Mouse (Mus musculus) large intestine, adult 2 months (tissue): ENCODE results near the gene Polr2b. TPM values are rescaled to one million over a fixed set of nuclear protein-coding genes. Genes with fewer than 3 reads are reported as not detected.

ENCODE experiments used
- DNase-seq: peaks from one replicate; pipeline ENCODE4 v3.0.0-alpha.2; 2012; ENCODE audit warnings: low read depth, low spot score
- WGBS: fragments of 180-500 bp; shearing (Covaris S2); methylation state at CpG from one replicate; pipeline ENCODE4 v1.1.7; 2018; 5-methylcytosine and 5-hydroxymethylcytosine counted together
- polyA plus RNA-seq: library from polyadenylated mRNA; depleted of rRNA; stranded (reverse); fragments of >200 nt; gene quantifications from 2 replicates; pipeline ENCODE4 v1.2.3, GENCODE M21; 2012

Polr2b gene
- polyA plus RNA-seq, 1 experiment = 9.4 TPM

GRCm38 (mm10) chr5:77290606-77291005 is 19.3 kb upstream of the Polr2b start:
- 94% methylated on average over 2 of the region's 2 CpGs for WGBS
- no peak for DNase-seq

- WGBS = 92% methylated on average over 7 of the region's 7 CpGs
- DNase-seq = no peak
These were observed 17.0 kb upstream of the Polr2b start for GRCm38 (mm10) chr5:77292803-77293522.

GRCm38 (mm10) chr5:77299486-77299885 is 10.5 kb upstream of the Polr2b start:
- 92% methylated on average over 2 of the region's 2 CpGs for WGBS
- no peak for DNase-seq

GRCm38 (mm10) chr5:77301296-77301903 is 8.5 kb upstream of the Polr2b start:
- no peak for DNase-seq
- 78% methylated on average over 6 of the region's 6 CpGs for WGBS

GRCm38 (mm10) chr5:77307821-77308553 is 2.0 kb upstream of the Polr2b start:
- 76% methylated on average over 5 of the region's 5 CpGs for WGBS
- no peak for DNase-seq

- no peak for DNase-seq
- under 1% methylated on average over 76 of the region's 76 CpGs for WGBS
These were observed 668 bp upstream of the Polr2b start for GRCm38 (mm10) chr5:77309051-77309906.

GRCm38 (mm10) chr5:77314206-77314605 is 4.3 kb downstream of the Polr2b start:
- whole genome bisulfite sequencing = 97% methylated on average over 4 of the region's 4 CpGs
- no peak for DNase-seq

- 86% methylated on average over 6 of the region's 6 CpGs for WGBS
- DNase-seq = no peak
These were observed 5.0 kb downstream of the Polr2b start for GRCm38 (mm10) chr5:77314986-77315385.

GRCm38 (mm10) chr5:77324936-77325335 is 15.0 kb downstream of the Polr2b start:
- 85% methylated on average over 1 of the region's 1 CpGs for WGBS

GRCm38 (mm10) chr5:77330154-77330553 is 20.2 kb downstream of the Polr2b start:
- WGBS = 68% methylated on average over 5 of the region's 5 CpGs
- DNase-seq = no peak

More at GRCm38 (mm10) chr5:77324936-77325335, 15.0 kb downstream of the Polr2b start:
- no peak for DNase-seq

GRCm38 (mm10) chr5:77340033-77340432 is 30.1 kb downstream of the Polr2b start:
- DNase-seq = no peak
- 71% methylated on average over 4 of the region's 4 CpGs for WGBS

GRCm38 (mm10) chr5:77348901-77349300 is 39.0 kb downstream of the Polr2b start:
- 92% methylated on average over 8 of the region's 8 CpGs for whole genome bisulfite sequencing
- DNase-seq = no peak

- no peak for DNase-seq
- 95% methylated on average over 15 of the region's 15 CpGs for WGBS
These were observed 40.2 kb downstream of the Polr2b start for GRCm38 (mm10) chr5:77349971-77350658.

GRCm38 (mm10) chr5:77351691-77352090 is 41.7 kb downstream of the Polr2b start:
- DNase-seq = no peak

GRCm38 (mm10) chr5:77354361-77354787 is 44.4 kb downstream of the Polr2b start:
- 5% methylated on average over 16 of the region's 16 CpGs for WGBS
- DNase-seq = peak; percentile 48

More at GRCm38 (mm10) chr5:77351691-77352090, 41.7 kb downstream of the Polr2b start:
- 75% methylated on average over 9 of the region's 9 CpGs for WGBS

- 70% methylated on average over 19 of the region's 19 CpGs for WGBS
These were observed 45.6 kb downstream of the Polr2b start for GRCm38 (mm10) chr5:77355307-77356265.

GRCm38 (mm10) chr5:77357405-77358149 is 47.6 kb downstream of the Polr2b start:
- 13% methylated on average over 22 of the region's 22 CpGs for whole genome bisulfite sequencing
- DNase-seq = no peak

More at GRCm38 (mm10) chr5:77355307-77356265, 45.6 kb downstream of the Polr2b start:
- no peak for DNase-seq
